Mouse (Mus musculus) cerebellum, adult 18-20 months (tissue): ENCODE measurements around the gene Ormdl3.

Experiments
- DNase-seq, 2 experiments: peaks; one replicate each; pipeline ENCODE4 v3.0.0; 2021

Ormdl3 gene

DNA sequence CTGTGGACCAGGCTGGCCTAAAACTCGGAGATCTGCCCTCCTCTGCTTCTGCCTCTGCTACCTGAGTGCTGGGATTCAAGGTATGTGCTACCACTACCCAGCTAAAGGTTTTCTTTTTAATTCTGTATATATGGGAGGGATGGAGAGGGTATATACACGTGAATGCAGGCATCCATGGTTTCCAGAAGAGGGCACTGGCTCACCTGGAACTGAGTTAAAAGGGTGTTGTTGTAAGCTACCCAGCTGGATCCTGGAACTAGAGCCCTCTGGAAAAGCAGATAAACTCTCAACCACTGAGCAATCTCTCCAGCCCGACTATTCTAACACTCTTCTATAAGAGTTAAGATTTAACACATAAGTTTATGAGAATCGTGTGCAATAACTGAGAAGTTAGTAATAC, 37.8 kb downstream of the Ormdl3 start:
- no peak for DNase-seq

DNA sequence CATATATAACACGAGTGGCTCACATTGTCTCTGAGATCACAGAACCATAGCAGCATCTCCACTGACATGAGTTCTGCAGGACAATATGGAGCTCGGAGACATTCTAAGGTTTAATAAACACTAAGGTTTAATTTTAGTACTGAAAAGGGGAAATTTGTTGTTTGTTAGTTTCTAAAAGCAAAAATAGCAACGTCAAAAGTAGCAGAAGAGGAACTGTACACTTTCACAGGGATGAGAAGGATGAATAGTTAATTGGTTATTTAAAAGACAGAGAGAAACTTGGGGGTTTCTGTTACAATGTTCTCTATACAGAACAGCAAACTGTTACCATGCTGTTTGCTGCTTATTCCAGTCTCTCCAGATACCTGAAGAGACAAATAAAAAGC, 39.9 kb downstream of the Ormdl3 start:
- DNase-seq = no peak

DNA sequence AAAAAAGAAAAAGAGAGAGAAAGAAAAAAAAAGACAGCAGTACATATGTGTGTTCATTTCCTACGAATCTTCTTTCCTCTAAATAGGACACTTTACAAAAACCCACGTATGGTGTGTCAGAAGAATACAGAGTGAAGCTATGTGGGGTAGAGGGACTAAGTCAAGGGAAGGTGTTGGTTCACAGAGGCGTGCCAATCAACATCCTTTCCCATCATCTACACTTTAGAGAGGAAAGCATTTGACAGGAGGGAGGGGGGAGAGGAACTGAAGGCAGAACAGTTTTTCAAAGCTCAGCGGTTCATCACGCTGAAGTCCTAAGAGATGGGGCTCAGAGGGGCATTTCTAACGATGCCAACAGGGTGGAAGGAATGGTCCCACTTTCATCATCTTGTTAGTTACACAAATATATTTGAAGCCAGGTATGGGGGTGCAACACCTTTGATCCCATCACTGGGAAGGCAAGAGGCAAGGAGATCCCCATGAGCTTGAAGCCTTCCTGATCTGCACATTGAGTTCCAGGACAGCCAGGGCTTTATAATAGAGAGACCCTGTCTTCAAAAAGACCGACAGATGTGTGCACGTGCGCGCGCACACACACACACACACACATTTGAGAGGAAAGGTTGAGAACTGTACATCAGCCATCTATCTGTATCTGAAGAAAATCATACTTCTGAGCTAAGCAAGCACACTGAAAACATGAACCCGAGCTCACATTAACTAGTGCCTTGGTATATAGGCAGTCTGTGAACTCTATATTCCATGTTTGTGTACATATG, 40.5 kb downstream of the Ormdl3 start:
- no peak for DNase-seq

DNA sequence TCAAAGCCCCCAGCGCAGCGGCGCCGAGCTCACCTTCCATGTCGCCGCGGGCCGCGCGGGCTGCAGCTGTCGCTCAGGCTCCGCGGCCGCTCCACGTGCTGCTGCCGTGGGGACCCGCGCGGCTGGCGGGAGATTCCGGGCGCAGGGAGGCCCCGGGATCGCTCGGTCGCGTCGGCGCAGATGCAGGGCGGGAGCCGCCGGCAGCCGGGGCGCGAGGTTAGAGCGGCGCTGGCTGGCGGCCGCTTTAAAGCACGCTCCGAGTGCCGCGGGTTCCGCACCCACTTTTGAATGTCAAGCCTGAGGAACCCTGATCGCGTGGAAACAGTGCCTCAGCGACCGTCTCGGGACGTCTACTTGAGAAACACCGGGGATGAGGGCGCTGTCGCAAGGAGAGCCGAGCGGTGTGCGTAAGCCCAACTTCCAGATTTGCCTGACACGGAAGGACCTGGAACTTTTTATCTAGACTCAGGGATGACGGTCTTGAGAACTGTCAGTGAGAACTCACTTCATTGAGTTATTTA, 41.4 kb downstream of the Ormdl3 start, which contains the start of gene Ikzf3:
TSS of gene Ikzf3 (minus strand) at position 321 of the 521 bp plus-strand sequence.
- DNase-seq = peak in 1 of 2 experiments; percentile 39

DNA sequence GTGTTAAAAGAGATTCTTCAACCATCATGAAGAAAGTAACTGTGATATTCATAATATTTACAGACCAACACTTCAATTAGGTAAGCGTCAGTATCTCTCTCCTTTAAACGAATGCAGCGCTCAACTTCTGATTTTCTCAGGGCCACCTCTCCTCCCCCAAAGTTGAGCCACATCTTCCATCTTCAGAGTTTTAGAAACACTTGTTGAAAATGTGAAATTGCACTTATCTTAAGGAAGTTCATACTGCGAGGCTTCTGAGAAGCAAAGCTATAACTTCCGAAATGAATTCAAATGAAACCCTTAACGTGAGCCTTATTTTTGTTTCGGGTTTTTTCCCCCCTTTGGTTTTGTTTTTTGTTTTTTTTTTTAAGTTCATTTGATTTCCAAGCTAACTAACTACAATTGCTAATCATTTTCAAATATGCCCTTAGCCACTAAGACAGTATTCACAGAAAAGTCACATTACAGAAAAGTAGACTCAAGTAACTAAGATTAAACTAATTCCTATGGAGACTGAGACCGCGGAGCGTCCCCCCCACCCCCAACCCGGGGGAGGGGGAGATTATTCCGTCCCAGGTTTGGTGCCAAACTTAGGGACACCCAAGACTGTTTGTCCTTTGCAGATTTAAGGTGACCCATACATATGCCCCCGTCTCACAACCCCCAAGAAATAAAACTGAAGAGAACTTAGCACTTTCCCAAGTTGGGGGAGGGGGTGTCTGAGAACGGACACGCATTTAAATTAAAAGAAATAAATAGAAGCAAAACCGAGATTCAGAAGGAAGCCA, 42.1 kb downstream of the Ormdl3 start:
- DNase-seq = no peak

DNA sequence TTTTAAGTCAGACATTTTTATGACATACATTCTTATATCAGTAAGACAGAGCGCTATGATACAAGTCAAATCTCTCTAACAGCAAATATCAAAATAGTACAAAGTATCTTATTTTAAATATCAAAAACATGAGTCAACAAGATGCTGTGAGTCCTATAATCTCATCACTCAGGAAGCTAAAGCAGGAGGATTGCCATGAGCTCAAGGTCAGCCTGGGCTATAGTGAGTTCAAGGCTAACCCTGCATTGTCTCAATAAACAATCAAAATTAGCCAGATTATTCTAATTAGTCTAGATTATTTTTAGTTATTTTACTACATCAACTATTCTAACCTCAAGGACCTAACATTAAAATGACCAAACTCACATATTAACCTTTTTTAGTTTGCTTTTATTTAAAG, 43.8 kb downstream of the Ormdl3 start:
- DNase-seq = no peak

DNA sequence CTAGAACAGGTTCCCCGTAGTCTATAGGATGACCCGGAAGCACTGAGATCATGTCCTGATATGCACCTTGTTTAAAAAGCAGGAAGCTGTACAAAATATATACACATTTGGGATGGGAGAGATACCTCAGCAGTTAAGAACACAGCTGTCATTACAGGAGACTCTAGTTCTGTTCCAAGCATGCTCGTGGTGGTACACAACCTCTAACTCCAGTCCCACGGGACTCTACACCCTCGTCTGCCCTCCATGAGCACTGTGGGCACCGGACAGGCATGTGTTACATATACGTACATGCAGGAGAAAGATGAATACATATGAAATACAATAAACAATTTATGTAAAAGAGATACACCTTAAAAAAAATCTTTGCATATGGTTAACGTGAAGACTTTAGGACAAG, 44.6 kb downstream of the Ormdl3 start:
- DNase-seq = no peak

DNA sequence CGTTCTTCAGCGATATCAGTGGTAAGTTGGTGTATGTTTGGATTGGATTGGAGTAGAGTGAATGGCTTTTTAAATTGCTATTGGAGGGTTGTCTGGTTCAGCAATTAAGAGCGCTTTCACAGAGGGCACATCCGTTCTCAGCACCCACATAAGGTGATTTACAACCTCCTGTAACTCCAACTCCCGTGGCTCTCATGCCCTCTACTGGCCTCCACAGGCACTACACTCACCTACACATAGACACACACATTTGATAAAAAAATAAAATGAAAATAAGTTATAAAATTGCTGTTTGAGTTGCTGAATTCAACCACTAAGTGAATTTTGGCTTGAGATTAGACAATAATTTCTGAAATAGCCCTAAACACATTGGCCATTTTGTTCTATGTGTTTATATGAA, 46.8 kb downstream of the Ormdl3 start:
- no peak for DNase-seq

DNA sequence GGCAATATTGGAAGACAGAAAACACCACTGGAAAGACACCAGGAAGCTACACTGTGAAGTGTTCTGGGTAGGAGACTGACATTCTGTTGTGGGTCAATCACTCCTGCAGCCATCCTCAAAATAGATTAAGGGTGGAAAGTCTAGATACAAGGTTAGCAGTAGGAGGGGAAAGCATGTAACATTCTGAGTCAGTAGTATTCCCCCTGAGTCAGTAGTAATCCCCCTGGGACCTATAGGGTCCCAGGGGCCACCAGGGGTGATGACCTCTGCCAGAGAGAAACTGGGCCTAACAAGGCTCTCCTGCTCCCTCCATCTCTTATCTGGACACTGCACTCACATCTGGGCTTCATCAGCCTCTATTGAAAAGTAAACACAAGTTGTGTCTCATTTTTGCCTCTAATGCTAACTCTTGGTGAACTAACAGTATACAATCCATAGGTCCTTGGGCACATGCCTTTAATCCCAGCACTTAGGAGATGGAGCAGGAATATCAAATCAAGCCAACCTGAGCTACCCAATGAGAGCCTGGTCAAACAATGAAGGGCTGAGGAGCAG, 49.6 kb downstream of the Ormdl3 start:
- DNase-seq = no peak
